Mouse (Mus musculus): ENCODE data around the gene Kif19a. TPM values are rescaled to one million over a fixed set of nuclear protein-coding genes. Genes with fewer than 3 reads are reported as not detected.

The Kif19a gene
- polyA plus RNA-seq, 2 experiments, result 0.09 TPM; not detected in 1

GRCm38 (mm10) chr11:114771896-114772295 lies 6.7 kb downstream of the Kif19a start:
- no peak overlapping the region for H3K4me2 ChIP-seq (ENCODE audit: low read depth)
- ATAC-seq (ENCODE audit: insufficient read depth) (no peak), DNase-seq (ENCODE audit: low read depth in 3 of 3, low spot score in 3 of 3) (no peak)
- H3K4me3 ChIP-seq (ENCODE audit: insufficient read depth in 1 of 2, low read depth in 2 of 2, low read length in 2 of 2), result no peak overlapping the region
- H3K27ac ChIP-seq, result no peak overlapping the region
- no peaks in the 10 kb centered on the region for H3K9me3 ChIP-seq (ENCODE audit: control insufficient read depth, low read length)
- no peaks in the 10 kb centered on the region for H3K36me3 ChIP-seq (replicated peaks; ENCODE audit: control insufficient read depth, insufficient read depth, low read depth)
- 42% methylated on average over 2 of the region's 2 CpGs for WGBS (ENCODE audit: insufficient replicate concordance)
- no peak overlapping the region for H3K9ac ChIP-seq (replicated peaks)
- no peaks in the 10 kb centered on the region for H3K4me1 ChIP-seq (replicated peaks; ENCODE audit: control insufficient read depth in 2 of 2, insufficient read depth in 2 of 2, low read length in 1 of 2)
- H3K27me3 ChIP-seq (ENCODE audit: control insufficient read depth, insufficient read depth, low read length), result peaks cover under 1% of the 10 kb centered on the region; the same call in 1 of the 2 replicates
- TF ChIP-seq EP300 (IDR thresholded peaks at IDR 0.05; ENCODE audit: low read depth) (no peak), CTCF (IDR thresholded peaks at IDR 0.05; ENCODE audit: low read depth) (no peak)

- DNase-seq (ENCODE audit: low read depth in 3 of 3, low spot score in 3 of 3), result no peak
Observed at GRCm38 (mm10) chr11:114780076-114780475, 14.9 kb downstream of the Kif19a start.

GRCm38 (mm10) chr11:114785892-114786291 lies 20.7 kb downstream of the Kif19a start:
- ATAC-seq (ENCODE audit: insufficient read depth) (no peak), DNase-seq (ENCODE audit: low read depth in 3 of 3, low spot score in 3 of 3) (no peak)
- TF ChIP-seq CTCF (IDR thresholded peaks at IDR 0.05; ENCODE audit: low read depth), result no peak
- no peak for TF ChIP-seq EP300 (IDR thresholded peaks at IDR 0.05; ENCODE audit: low read depth)
- Histone ChIP-seq H3K4me2 (ENCODE audit: low read depth) (no peak overlapping the region), H3K4me1 (replicated peaks; ENCODE audit: control insufficient read depth in 2 of 2, insufficient read depth in 2 of 2, low read length in 1 of 2) (no peaks in the 10 kb centered on the region), H3K36me3 (replicated peaks; ENCODE audit: control insufficient read depth, insufficient read depth, low read depth) (no peaks in the 10 kb centered on the region), H3K9ac (replicated peaks) (no peak overlapping the region), H3K27ac (no peak overlapping the region), H3K9me3 (ENCODE audit: control insufficient read depth, low read length) (no peaks in the 10 kb centered on the region), H3K4me3 (ENCODE audit: insufficient read depth in 1 of 2, low read depth in 2 of 2, low read length in 2 of 2) (no peak overlapping the region), H3K27me3 (ENCODE audit: control insufficient read depth, insufficient read depth, low read length) (peaks cover 34% of the 10 kb centered on the region)
- WGBS (ENCODE audit: insufficient replicate concordance), result 40% methylated on average over 10 of the region's 10 CpGs

More at GRCm38 (mm10) chr11:114780076-114780475, 14.9 kb downstream of the Kif19a start:
- Histone ChIP-seq H3K4me1 (replicated peaks; ENCODE audit: control insufficient read depth in 2 of 2, insufficient read depth in 2 of 2, low read length in 1 of 2) (no peaks in the 10 kb centered on the region), H3K4me2 (ENCODE audit: low read depth) (no peak overlapping the region), H3K4me3 (ENCODE audit: insufficient read depth in 1 of 2, low read depth in 2 of 2, low read length in 2 of 2) (no peak overlapping the region), H3K9me3 (ENCODE audit: control insufficient read depth, low read length) (no peaks in the 10 kb centered on the region), H3K36me3 (replicated peaks; ENCODE audit: control insufficient read depth, insufficient read depth, low read depth) (no peaks in the 10 kb centered on the region), H3K27me3 (ENCODE audit: control insufficient read depth, insufficient read depth, low read length) (no peaks in the 10 kb centered on the region; the same call in 1 of the 2 replicates), H3K9ac (replicated peaks) (no peak overlapping the region), H3K27ac (no peak overlapping the region)
- no peak for ATAC-seq (ENCODE audit: insufficient read depth)
- no peak for TF ChIP-seq CTCF (IDR thresholded peaks at IDR 0.05; ENCODE audit: low read depth)
- TF ChIP-seq EP300 (IDR thresholded peaks at IDR 0.05; ENCODE audit: low read depth), result no peak
- 34% methylated on average over 9 of the region's 9 CpGs for WGBS (ENCODE audit: insufficient replicate concordance)

- whole genome bisulfite sequencing (ENCODE audit: insufficient replicate concordance), result 4% methylated on average over 43 of the region's 43 CpGs
- no peak for DNase-seq (ENCODE audit: low read depth in 3 of 3, low spot score in 3 of 3)
- TF ChIP-seq EP300 (IDR thresholded peaks at IDR 0.05; ENCODE audit: low read depth) (no peak), CTCF (IDR thresholded peaks at IDR 0.05; ENCODE audit: low read depth) (no peak)
- Histone ChIP-seq H3K9ac (replicated peaks) (no peak overlapping the region), H3K27ac (no peak overlapping the region), H3K4me1 (replicated peaks; ENCODE audit: control insufficient read depth in 2 of 2, insufficient read depth in 2 of 2, low read length in 1 of 2) (no peaks in the 10 kb centered on the region), H3K9me3 (ENCODE audit: control insufficient read depth, low read length) (no peaks in the 10 kb centered on the region), H3K4me3 (ENCODE audit: insufficient read depth in 1 of 2, low read depth in 2 of 2, low read length in 2 of 2) (no peak overlapping the region), H3K27me3 (ENCODE audit: control insufficient read depth, insufficient read depth, low read length) (peaks cover 39% of the 10 kb centered on the region), H3K36me3 (replicated peaks; ENCODE audit: control insufficient read depth, insufficient read depth, low read depth) (no peaks in the 10 kb centered on the region), H3K4me2 (ENCODE audit: low read depth) (no peak overlapping the region)
- ATAC-seq (ENCODE audit: insufficient read depth), result no peak
Observed at GRCm38 (mm10) chr11:114786326-114786725, 21.1 kb downstream of the Kif19a start.

GRCm38 (mm10) chr11:114787611-114788010 lies 22.4 kb downstream of the Kif19a start:
- Histone ChIP-seq H3K36me3 (replicated peaks; ENCODE audit: control insufficient read depth, insufficient read depth, low read depth) (no peaks in the 10 kb centered on the region), H3K27me3 (ENCODE audit: control insufficient read depth, insufficient read depth, low read length) (peaks cover 51% of the 10 kb centered on the region), H3K9me3 (ENCODE audit: control insufficient read depth, low read length) (no peaks in the 10 kb centered on the region), H3K27ac (no peak overlapping the region), H3K4me1 (replicated peaks; ENCODE audit: control insufficient read depth in 2 of 2, insufficient read depth in 2 of 2, low read length in 1 of 2) (no peaks in the 10 kb centered on the region), H3K4me2 (ENCODE audit: low read depth) (no peak overlapping the region), H3K4me3 (ENCODE audit: insufficient read depth in 1 of 2, low read depth in 2 of 2, low read length in 2 of 2) (no peak overlapping the region), H3K9ac (replicated peaks) (no peak overlapping the region)
- ATAC-seq (ENCODE audit: insufficient read depth) (no peak), DNase-seq (ENCODE audit: low read depth in 3 of 3, low spot score in 3 of 3) (no peak)
- WGBS (ENCODE audit: insufficient replicate concordance), result 61% methylated on average over 3 of the region's 3 CpGs
- TF ChIP-seq CTCF (IDR thresholded peaks at IDR 0.05; ENCODE audit: low read depth), result no peak
- TF ChIP-seq EP300 (IDR thresholded peaks at IDR 0.05; ENCODE audit: low read depth), result no peak

All from liver, embryonic 14.5 days (tissue).